Mouse (Mus musculus): ENCODE measurements around the gene Cmtm2a.

DNA sequence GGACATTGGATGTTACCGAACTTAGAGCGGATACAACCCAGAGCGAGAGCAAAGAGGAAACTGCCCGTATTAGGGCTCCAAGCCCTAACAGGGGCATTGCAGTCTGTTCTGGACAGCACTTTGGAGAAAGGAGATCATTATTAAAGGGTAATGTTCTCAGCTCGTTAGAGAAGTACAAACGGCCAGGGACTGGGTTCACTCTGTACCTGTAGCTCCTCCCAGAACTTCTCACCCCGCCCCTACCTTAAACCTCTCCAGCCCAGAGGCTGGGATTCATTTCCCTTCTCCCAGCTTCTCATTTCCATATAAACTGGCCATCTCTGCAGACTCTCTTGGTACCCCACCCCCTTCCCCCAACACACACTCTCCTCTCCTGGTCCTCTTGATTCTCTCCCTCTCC, 41.5 kb downstream of the Cmtm2a start:
- TF ChIP-seq POLR2A (IDR thresholded peaks at IDR 0.05; ENCODE audit: borderline replicate concordance, extremely low read depth, insufficient read depth, insufficient read length, poor library complexity, severe bottlenecking) (no peak), CTCF (IDR thresholded peaks at IDR 0.05; ENCODE audit: borderline replicate concordance, extremely low read depth, insufficient read depth, insufficient read length) (no peak)

All from brain, embryonic 14.5 days (tissue).